Mouse (Mus musculus): Measurements from ENCODE around the gene Zcchc7. TPM values are rescaled to one million over a fixed set of nuclear protein-coding genes. Genes with fewer than 3 reads are reported as not detected.

The Zcchc7 gene
- 10 to 100 TPM; 68.9 to 70.7 TPM for total RNA-seq (2021)

DNA sequence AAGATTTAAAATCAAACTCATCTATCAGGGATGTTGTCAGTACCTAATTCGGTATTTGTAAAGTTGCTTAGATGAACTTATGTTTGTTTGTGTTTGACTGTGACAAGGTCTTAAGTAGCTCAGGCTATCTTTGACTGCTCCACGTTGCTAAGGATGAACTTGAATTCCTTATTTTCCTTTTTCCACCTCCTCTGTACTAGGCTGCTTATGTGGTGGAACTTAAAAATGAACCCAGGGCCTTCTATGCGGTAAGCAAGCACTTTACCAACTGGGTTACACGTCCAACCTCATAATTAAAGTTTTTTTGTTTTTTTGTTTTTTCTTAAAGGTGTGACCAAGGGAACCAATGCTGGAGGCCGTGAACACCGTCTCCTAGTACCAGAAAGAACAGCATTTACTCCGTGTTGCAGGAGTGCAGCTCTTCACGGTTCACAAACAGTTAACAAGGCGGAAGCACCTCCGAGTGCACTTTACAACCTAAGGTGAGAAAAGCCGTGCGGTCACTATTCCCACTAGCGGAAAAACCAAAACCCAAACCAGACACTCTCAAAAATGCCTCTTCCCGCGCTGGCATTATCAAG, at the start of gene Zcchc7:
TSS of gene Zcchc7 (plus strand) at position 325 of the 581 bp plus-strand sequence.
- no peak for DNase-seq
- intact Hi-C loops (cut with DNase I): loop anchor here (10.0 kb wide), 1 partner anchor 149 kb away; no protein-coding TSS in a partner anchor

DNA sequence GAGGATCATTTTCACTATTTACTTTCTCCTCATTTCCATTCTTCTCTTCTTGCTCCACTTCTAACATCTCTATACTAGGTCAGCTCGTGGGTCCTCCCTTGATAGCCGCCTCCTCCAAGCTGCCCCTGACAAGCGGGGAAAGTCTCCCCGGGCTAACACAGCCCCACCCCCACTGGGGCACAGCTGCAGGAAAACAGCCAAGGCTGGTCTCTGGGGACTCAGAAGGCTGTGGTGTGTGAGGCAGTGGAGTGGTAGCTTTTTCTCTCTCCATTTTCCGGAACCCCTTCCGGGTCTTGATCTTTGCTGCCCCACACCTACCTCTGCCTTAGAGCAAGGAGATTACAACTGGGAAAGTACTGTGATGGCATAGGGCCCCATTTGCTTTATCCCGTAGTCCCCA, 49.7 kb upstream of the Zcchc7 start:
- intact Hi-C loops (cut with DNase I): no loop called here
- no peak for DNase-seq

DNA sequence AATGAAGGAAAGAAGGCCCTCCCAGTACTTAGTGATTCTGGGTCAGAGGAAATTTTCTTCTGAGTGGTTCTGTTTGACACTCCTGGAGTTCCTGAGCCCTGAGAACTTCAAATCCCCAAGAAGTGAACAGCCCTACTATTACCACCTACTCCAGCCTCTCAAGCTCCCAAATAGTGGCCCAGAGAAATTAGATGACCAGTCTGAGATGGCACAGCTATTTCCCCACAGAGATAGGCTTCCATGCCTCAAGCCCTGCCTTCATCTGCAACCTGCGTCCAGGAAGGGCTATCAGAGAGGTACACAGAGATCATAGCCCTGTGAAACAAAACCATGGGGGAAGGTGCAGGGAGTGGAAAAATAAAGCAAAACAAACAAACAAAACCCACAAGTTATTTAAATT, 48.8 kb upstream of the Zcchc7 start:
- intact Hi-C loops (cut with DNase I): no loop called here

DNA sequence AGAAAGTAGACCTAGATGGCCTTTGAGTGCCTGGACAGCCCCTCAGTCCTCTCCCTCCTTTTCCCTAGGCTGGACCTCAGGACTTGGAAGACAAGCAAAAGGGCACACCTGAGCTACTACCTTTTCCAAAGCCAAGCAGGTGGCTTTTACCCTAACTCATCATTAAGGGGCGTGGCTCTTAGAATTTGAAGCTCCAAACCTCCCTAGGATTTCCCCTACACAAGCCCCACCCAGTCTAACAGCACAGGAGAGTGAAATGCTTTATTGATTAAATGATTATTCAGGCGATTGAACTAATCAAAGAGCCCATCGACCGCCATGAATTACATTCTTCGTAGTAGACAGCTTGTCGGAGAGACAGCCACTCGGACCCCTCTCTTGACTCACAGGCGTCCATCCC, 47.4 kb upstream of the Zcchc7 start:
- intact Hi-C loops (cut with DNase I): no loop called here
- no peak for DNase-seq

More for the DNA sequence above, 48.8 kb upstream of the Zcchc7 start:
- DNase-seq: no peak

DNA sequence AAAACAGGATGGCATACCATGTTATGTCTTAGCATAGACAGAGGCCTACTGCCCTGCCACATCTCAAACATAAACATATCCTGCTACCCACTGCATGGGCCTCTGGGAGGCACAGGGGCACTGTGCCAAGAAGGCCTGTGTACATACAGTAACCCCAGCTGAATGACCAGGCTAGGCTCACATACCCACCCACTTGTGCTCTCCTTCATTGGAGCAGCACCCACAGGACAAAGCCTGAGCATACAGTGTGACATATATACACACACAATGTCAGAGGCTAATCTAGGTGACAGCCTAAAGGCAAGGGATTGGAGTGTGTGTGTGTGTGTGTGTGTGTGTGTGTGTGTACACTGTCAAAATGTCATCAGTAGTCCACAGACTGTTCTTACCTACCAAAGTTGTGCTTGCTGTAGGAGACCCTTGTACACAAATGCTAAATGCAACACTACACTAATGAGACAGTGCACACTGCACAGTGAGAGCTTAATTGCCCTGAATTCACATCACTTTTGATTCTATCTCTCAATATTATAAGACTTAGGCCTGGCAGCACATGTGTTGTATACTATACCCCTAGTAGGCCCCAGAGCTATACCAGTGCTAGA, 46.5 kb upstream of the Zcchc7 start:
- no peak for DNase-seq
- intact Hi-C loops (cut with DNase I): no loop called here

DNA sequence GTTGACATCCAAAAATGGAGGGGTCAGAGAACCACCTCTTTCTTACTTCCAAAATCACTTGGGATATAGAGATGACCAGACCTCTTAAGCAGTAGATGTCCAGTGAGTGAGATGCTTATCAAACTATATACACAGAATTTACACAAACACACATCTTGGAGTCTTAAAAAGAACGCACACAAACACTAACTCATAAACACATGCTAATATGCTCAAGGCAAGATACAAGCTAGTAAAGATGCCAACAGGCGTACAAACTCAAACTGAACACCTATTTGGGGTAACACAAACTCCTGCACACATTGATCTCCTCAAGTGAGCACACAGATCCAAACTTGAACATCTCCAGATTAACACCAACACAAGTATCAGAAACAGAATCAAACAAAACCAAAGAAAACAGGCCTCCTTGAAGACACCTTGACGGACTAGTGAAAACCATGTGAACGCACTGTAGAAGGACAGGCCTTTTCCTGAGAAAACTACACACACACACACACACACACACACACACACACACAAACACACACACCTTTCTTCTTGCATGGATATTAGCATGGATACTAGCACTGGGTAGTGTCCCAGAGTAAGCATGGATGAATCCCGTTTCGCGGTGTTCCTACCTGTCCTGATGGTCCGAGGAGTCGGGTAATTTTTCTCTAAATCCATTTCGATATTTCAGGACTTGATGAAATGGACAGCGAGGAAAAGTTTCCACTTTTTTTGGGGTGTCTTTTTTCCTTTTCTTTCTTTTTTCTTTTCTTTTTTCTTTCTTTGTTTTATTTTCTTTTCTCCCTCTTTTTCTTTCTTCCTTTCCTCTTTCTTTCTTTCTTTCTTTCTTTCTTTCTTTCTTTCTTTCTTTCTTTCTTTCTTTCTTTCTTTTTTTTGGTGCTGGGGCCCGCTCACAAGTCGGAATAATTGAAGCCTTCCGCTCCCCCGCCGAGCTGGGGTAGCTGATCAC, 45.7 kb upstream of the Zcchc7 start, which contains the start of gene Pax5:
TSS of gene Pax5 (minus strand) at position 748 of the 961 bp plus-strand sequence.
- intact Hi-C loops (cut with DNase I): no loop called here
- no peak for DNase-seq

DNA sequence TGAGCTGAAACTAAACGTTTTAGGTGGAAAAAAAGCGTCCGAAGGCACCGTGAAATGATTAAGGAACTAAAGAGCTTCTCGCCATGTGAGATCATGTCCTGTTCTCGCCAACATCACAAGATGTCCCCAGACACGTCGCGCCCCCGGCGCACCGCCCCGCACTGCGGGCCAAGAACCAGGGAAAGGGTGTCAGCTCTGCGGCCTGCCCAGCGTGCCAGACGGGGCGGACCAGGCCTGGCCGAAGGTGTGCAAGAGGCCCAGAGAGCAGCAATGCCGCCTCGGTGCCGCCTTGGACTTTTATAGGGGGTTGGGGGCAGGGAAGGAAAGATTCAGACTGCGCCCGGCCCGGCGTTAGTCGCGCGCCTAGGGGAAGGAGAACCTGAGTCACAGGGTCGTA, 45.0 kb upstream of the Zcchc7 start:
- DNase-seq: peak; percentile 10
- intact Hi-C loops (cut with DNase I): no loop called here

DNA sequence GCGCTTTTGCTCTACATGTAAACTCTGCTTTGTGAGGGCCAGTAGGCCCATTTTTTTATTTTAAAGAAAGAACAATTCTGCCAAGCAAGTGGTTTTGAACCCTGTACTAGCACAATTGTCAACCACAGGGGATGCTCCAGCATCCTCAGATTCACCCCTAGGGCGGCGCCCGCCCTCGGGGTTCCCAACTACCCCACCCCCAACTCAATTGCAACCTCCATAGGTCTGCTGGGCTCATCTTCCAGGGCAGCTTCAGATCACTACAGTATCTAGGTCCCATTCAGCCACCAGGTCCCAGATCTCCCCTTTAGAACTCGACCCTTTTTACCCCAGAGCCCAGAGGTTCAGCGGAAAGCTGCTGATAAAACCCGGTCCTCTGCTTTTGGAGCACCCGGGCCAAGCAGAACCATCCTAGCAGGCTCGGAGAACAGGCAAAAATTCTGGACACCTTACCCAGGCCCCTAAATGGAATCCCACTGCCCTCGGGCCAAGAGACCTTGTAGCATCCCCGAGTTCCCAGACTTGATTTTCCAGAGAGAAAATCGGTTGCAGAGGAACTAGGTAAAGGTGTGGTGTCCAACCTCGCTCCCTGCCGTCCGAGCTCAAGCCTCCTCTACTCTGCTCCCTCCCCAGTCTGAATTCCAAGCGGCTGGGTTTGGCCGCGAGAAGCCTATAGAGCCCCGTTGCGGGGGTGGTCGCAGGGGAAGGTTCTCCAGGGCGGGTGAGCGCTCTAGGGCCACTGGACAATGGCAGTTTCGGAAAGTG, 44.4 kb upstream of the Zcchc7 start:
- no peak for DNase-seq
- intact Hi-C loops (cut with DNase I): no loop called here

DNA sequence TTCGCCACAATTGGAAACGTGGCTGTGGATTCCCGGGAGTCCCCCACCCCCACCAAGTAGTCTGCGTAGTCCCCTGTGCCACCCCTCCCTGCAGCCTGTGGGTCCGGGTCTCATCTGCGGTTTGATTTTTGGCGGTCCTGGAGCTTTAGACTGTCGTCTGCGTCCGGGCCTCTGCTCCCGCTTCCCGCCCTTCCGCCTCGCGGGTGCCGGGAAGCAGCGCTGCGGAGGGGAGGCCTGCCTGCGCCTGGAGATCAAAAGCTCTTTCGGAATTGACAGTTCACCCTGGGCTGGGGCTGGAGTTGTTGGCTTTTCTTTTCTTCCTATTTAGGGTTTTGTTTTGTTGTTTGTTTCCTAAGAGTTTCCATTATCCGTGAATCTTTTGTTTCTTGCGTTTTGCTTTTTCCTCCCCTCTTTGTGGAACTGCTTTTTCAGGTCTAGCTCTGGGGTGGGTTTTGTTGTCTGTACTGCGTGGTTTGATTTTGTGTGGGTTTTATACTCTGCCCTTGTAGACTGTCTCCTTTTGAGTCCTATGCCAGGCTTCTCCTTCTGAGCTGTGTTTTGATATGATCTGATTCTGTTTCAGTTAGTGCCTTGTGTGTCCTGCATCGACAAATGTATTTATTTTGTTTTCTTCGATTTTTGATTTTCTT, 43.5 kb upstream of the Zcchc7 start:
- intact Hi-C loops (cut with DNase I): no loop called here
- peak; percentile 20 for DNase-seq

DNA sequence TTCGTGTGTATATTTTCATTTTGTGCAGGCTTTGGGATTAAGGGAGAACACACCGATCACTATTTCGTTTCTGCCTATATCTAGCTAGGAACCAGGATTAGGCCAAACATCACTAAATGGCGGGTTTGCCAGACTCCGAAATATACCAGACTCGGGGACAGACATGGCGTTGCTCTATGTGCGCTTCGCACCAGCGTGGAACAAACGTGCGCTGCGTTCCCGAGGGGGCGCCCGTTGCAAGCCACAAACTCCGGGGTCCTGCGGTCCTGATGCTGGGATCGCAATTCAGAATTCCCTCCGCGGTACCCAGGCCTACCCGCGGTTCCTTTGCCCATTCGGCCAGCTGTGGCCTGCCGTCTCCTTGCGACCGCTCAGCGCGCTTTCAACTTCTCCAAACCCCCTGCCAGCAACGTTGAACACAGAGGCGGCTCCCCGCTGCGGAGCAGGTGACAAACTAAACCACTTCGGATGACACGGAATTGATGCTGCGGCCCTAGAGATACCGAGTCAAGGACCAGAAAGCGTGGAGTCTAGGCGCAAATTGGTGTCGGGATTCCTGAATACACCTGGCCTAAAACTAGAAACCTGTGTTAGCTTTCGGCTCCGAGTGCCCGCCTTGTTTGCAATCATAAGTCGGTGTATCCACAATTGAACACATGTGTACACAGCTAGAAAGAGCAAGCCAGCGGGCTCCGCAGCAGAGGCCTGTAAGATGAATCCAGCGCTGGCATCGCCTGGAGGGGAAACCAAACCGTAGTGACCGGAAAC, 42.7 kb upstream of the Zcchc7 start:
- DNase-seq: peak; percentile 14
- intact Hi-C loops (cut with DNase I): no loop called here

DNA sequence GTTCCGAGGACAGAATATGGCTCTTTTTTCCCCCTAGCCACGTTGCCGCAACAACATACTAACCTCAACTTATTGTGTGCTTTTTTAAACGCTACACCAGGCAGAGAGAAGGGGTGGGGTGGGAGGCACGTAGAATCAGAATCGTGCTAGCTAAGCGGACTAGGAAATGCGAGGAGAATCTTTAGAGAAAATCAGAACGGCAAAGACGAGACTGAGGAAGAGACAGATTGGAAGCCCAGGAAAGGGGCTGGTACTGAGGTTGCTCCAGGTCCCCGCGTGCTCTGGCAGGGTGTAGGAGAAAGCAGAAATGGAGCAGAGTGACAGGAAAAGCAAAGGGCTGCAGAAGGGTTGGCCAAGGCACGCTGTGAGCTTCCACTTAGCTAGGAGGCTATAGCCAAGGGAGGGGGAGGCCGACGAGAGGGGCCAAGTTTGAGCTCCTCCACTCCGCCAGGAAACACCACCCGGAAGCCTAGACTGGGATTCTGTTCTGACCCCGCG, 42.1 kb upstream of the Zcchc7 start:
- peak; percentile 10 for DNase-seq
- intact Hi-C loops (cut with DNase I): no loop called here

DNA sequence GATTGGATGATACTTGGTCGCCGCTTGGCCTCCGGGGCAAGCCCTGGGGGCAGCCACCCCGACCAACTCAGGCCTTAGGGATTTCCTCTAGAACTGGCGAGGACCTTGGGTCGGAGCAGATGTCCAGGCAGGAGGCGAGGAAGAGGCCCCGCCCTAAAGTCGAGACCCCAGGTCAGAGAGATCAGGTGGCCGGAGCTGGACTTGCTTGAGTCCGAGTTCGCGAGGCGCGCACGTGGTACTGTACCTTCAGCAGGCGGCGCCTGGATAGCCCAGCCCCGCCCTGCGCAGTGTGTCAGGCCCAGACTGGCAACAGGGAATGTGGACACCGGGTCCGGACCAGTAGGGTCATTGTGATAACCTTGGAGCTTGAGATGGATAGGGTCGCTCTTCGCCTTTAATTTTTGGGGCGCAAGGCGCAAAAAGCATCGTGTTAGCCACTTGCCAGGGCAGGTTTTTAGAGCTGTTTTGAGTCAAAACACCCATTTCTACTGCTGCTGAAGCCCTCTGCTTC, 41.5 kb upstream of the Zcchc7 start:
- peak; percentile 2 for DNase-seq
- intact Hi-C loops (cut with DNase I): no loop called here

DNA sequence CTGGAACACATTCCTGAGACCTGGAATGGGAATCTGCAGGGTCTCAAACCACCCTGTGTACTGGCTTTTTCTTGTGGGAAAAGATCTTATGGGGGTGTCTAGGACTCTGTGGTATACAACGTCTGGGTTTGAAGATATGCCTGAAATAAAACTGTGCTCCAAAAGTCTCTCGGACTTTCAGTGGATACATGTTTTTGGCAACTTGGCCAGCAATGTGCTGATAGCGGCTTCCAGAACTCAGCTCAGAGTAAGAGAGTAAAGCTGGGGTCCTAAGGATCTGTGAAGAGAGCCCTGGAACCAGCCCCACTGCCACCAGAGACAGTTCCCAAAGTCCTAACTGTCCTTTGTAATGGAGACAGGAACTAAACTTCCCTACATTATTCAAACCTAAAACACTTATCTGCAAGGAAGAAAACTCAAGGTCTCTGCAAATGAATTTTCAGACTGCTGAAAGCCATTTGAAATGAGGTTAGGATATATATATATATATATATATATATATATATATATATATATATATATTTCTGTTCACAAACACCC, 40.0 kb upstream of the Zcchc7 start:
- no peak for DNase-seq
- intact Hi-C loops (cut with DNase I): no loop called here

DNA sequence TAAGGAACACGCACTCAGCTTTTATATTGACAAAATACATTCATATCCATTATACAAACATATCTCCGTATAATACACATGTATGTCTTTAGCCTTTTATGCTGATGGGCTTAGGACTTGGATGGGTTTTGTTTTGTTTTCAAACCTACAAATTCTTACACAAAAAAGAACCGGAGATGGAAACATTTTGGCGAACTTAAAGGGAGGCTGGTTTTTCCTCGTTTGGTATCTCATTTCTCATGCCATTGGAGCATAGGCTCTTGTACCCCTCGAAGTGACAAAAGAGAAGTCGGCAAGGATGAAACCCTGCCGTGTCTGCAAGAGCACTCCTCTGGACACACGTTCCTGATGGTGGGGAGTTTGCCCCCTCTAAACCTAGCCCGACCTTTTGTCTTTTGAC, 39.3 kb upstream of the Zcchc7 start:
- no peak for DNase-seq
- intact Hi-C loops (cut with DNase I): no loop called here

DNA sequence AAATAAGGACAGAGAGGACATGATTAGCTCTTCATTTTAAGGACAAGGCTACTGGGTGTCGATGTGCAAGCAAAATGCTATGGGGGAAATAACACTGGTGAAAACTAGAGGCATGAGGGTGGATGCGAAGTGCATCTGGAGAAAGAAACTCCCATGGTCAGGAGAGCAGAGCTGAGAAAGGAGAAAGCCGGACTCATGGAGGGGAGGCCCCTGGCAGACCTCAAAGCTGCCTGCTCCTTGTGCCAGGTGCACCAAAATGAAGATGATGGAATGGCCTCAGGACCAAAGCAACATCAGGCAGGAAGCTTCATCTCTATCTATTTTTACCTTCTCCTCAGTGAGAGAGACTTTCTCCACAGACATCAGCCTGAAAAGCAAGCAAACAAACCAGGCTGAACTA, 38.0 kb upstream of the Zcchc7 start:
- intact Hi-C loops (cut with DNase I): no loop called here
- DNase-seq: no peak

DNA sequence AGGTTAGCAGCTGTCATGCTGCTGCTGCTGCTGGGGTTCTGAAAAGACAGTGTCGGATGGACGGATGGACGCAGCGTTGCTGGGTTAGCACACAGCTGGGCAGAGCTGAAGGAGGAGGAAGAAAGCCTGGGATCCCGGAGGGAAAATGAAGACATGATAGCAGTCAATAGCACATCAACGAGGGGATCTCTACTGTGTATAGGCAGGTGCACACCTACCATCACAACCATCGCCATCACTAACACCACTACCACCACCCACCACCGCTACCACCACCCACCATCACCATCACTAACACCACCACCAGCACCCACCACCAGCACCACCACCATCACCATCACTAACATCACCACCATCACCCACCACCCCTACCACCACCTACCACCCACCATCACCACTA, 35.6 kb upstream of the Zcchc7 start:
- intact Hi-C loops (cut with DNase I): no loop called here
- DNase-seq: no peak

DNA sequence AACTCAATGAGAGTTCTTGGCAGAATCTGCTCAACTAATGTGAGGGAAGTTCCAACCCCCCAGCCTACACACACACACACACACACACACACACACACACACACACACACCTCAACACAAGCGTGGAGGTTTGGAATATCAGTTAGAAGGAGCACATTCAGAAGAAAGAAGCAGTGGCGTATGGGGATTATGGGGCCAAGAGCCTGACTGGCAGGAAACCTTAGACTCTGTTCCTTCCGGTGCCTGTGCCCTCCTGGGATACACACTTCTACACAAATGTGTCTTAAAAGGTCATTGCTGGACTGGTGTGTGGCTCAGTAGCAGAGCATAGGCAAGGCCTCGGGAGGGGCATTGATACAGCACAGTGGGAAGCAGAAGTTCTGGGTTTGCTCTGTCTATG, 34.4 kb upstream of the Zcchc7 start:
- intact Hi-C loops (cut with DNase I): no loop called here
- no peak for DNase-seq

DNA sequence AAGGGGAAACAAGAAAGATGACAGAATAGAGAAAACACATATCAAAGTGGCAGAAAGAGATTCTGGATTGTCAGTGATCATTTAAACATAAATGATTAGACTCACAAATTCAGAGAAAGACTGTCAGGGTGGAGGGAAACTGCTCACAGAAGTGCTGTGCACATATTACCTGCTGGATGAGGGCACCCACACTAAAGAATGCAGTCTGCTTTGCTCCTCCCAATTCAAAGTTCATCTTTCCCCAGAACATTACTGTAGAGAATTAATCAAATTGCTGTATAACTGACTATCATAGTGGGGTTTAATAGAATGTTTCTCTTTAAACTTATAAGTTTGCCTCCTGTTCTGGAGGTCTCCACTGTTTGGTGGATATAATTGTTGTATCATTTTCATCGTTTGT, 15.2 kb upstream of the Zcchc7 start:
- intact Hi-C loops (cut with DNase I): no loop called here
- DNase-seq: no peak

Measured in left cerebral cortex, postnatal 4 days (tissue).